Mouse (Mus musculus): ENCODE measurements around the gene Cnppd1. TPM values are rescaled to one million over a fixed set of nuclear protein-coding genes. Genes with fewer than 3 reads are reported as not detected.

The Cnppd1 gene
- polyA plus RNA-seq, 1 experiment from 2014 or later, result 36.2 TPM

DNA sequence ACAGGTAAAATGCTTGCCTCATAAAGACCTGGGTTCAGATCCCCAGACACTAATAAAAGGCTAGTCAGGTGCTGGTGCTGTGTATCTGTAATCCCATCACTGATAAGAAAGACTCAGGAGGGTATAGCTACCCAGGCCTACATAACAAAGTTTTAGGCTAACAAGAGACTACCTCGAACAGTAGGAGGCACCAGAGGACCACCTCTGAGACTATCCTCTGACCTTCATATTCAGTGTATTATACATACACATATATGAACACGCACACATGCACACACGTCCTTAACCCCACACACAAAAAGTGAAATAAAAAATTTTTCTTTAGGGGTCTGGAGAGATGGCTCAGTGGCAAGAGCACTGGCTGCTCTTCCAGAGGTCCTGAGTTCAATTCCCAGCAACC, 20.3 kb downstream of the Cnppd1 start:
- no peak for ATAC-seq (ENCODE audit: extremely low read depth, insufficient number of reproducible peaks, low FRiP score, low TSS enrichment)
- H3K9me3 ChIP-seq, result no peaks in the 10 kb centered on the region
- no peak overlapping the region for H3K4me2 ChIP-seq
- H3K27ac ChIP-seq (replicated peaks), result no peak overlapping the region
- no peaks in the 10 kb centered on the region for H3K27me3 ChIP-seq (replicated peaks)
- peaks cover 13% of the 10 kb centered on the region for H3K4me1 ChIP-seq
- no peak overlapping the region for H3K9ac ChIP-seq
- H3K36me3 ChIP-seq, result no peaks in the 10 kb centered on the region
- no peak overlapping the region for H3K4me3 ChIP-seq
- WGBS, result 72% methylated on average over 3 of the region's 3 CpGs

Other genes with a start within 250 kb of the Cnppd1 start
- not detected in 2 replicates for gene Cryba2, start 249.6 kb downstream of the Cnppd1 start, polyA plus RNA-seq (2015; fragmentation: Nextera tagmentation; extraction: Ambion mirVana)
- gene Cfap65, start 207.1 kb downstream of the Cnppd1 start, polyA plus RNA-seq (2015; fragmentation: Nextera tagmentation; extraction: Ambion mirVana), result not detected in 2 replicates
- gene Ihh, start 191.0 kb downstream of the Cnppd1 start, polyA plus RNA-seq (2015; fragmentation: Nextera tagmentation; extraction: Ambion mirVana), result 0.05 and 0.31 TPM in 2 replicates
- gene Nhej1, start 17.5 kb downstream of the Cnppd1 start, polyA plus RNA-seq (2015; fragmentation: Nextera tagmentation; extraction: Ambion mirVana), result 7.6 and 7.9 TPM in 2 replicates
- gene Slc23a3, start 8.8 kb downstream of the Cnppd1 start, polyA plus RNA-seq (2015; fragmentation: Nextera tagmentation; extraction: Ambion mirVana), result 0.41 and 1.0 TPM in 2 replicates
- gene Retreg2, start 67 bp upstream of the Cnppd1 start, polyA plus RNA-seq (2015; fragmentation: Nextera tagmentation; extraction: Ambion mirVana), result 35.2 and 35.9 TPM in 2 replicates
- 27.2 and 31.7 TPM in 2 replicates for gene Zfand2b, start 25.9 kb upstream of the Cnppd1 start, polyA plus RNA-seq (2015; fragmentation: Nextera tagmentation; extraction: Ambion mirVana)
- gene Abcb6, start 37.7 kb upstream of the Cnppd1 start, polyA plus RNA-seq (2015; fragmentation: Nextera tagmentation; extraction: Ambion mirVana), result 14.8 and 17.6 TPM in 2 replicates
- 23.7 and 26.4 TPM in 2 replicates for gene Ankzf1, start 49.4 kb upstream of the Cnppd1 start, polyA plus RNA-seq (2015; fragmentation: Nextera tagmentation; extraction: Ambion mirVana)
- 28.7 and 30.4 TPM in 2 replicates for gene Atg9a, start 49.5 kb upstream of the Cnppd1 start, polyA plus RNA-seq (2015; fragmentation: Nextera tagmentation; extraction: Ambion mirVana)
- gene Glb1l, start 68.1 kb upstream of the Cnppd1 start, polyA plus RNA-seq (2015; fragmentation: Nextera tagmentation; extraction: Ambion mirVana), result 6.9 and 8.2 TPM in 2 replicates
- 81.2 and 96.6 TPM in 2 replicates for gene Stk16, start 68.1 kb upstream of the Cnppd1 start, polyA plus RNA-seq (2015; fragmentation: Nextera tagmentation; extraction: Ambion mirVana)
- 43.3 and 45.1 TPM in 2 replicates for gene Tuba4a, start 77.2 kb upstream of the Cnppd1 start, polyA plus RNA-seq (2015; fragmentation: Nextera tagmentation; extraction: Ambion mirVana)
- not detected in 2 replicates for gene A630095N17Rik, start 89.4 kb upstream of the Cnppd1 start, polyA plus RNA-seq (2015; fragmentation: Nextera tagmentation; extraction: Ambion mirVana)
- 30.5 and 32.6 TPM in 2 replicates for gene Dnajb2, start 93.7 kb upstream of the Cnppd1 start, polyA plus RNA-seq (2015; fragmentation: Nextera tagmentation; extraction: Ambion mirVana)
- 0.40 and 0.87 TPM in 2 replicates for gene Ptprn, start 121.8 kb upstream of the Cnppd1 start, polyA plus RNA-seq (2015; fragmentation: Nextera tagmentation; extraction: Ambion mirVana)
- 0.75 TPM in 1 of 2 replicates, not detected in the other for gene Resp18, start 135.7 kb upstream of the Cnppd1 start, polyA plus RNA-seq (2015; fragmentation: Nextera tagmentation; extraction: Ambion mirVana)
- 115 and 121 TPM in 2 replicates for gene Dnpep, start 175.3 kb upstream of the Cnppd1 start, polyA plus RNA-seq (2015; fragmentation: Nextera tagmentation; extraction: Ambion mirVana)
- 393 and 426 TPM in 2 replicates for gene Des, start 217.6 kb upstream of the Cnppd1 start, polyA plus RNA-seq (2015; fragmentation: Nextera tagmentation; extraction: Ambion mirVana)
- 55.1 and 58.8 TPM in 2 replicates for gene Speg, start 232.6 kb upstream of the Cnppd1 start, polyA plus RNA-seq (2015; fragmentation: Nextera tagmentation; extraction: Ambion mirVana)

All from heart, embryonic 13.5 days (tissue).